Mouse (Mus musculus) embryonic facial prominence, embryonic 13.5 days (tissue): ENCODE results near the gene Serinc2. TPM values are rescaled to one million over a fixed set of nuclear protein-coding genes. Genes with fewer than 3 reads are reported as not detected.

ENCODE experiments used
- ATAC-seq: fragments of 200-750 bp; cut with Nextera tagmentation; 2 replicates; pipeline ENCODE4 v1.8.0; 2017; ENCODE audit warnings: low read depth; ENCODE audit not compliant: insufficient number of reproducible peaks, insufficient read depth, low FRiP score, low TSS enrichment
- H3K27ac ChIP-seq: fragments of 300-500 bp; sonication (generic); 2 replicates; pipeline ENCODE4 v1.5.1; 2015; ENCODE audit warnings: moderate library complexity, mild to moderate bottlenecking, inconsistent platforms
- H3K27me3 ChIP-seq: fragments of 300-500 bp; sonication (generic); 2 replicates; pipeline ENCODE4 v1.6.1; 2015; ENCODE audit warnings: mild to moderate bottlenecking, inconsistent platforms
- H3K36me3 ChIP-seq: fragments of 300-500 bp; sonication (generic); 2 replicates; pipeline ENCODE4 v1.6.1; 2015; ENCODE audit warnings: mild to moderate bottlenecking, inconsistent platforms
- H3K4me1 ChIP-seq: fragments of 300-500 bp; sonication (generic); 2 replicates; pipeline ENCODE4 v1.6.1; 2015; ENCODE audit warnings: inconsistent platforms
- H3K4me2 ChIP-seq: fragments of 300-500 bp; sonication (generic); 2 replicates; pipeline ENCODE4 v1.6.1; 2015; ENCODE audit warnings: moderate library complexity, mild to moderate bottlenecking, inconsistent platforms
- H3K4me3 ChIP-seq: fragments of 300-500 bp; sonication (generic); 2 replicates; pipeline ENCODE4 v1.5.1; 2015; ENCODE audit warnings: mild to moderate bottlenecking, inconsistent platforms
- H3K9ac ChIP-seq: fragments of 300-500 bp; sonication (generic); 2 replicates; pipeline ENCODE4 v1.6.1; 2015; ENCODE audit warnings: mild to moderate bottlenecking, inconsistent platforms
- H3K9me3 ChIP-seq: fragments of 300-500 bp; sonication (generic); 2 replicates; pipeline ENCODE4 v1.6.1; 2016; ENCODE audit warnings: inconsistent platforms
- WGBS: fragments of 180-500 bp; shearing (Covaris S2); methylation state at CpG from one replicate; pipeline ENCODE4 v1.1.7; 2015; ENCODE audit warnings: mixed read lengths; 5-methylcytosine and 5-hydroxymethylcytosine counted together
- polyA plus RNA-seq: library from polyadenylated mRNA; unstranded; fragments of >200 nt; fragmentation: Nextera tagmentation; extraction: Ambion mirVana; gene quantifications from 2 replicates; pipeline ENCODE4 v1.2.1, GENCODE M21; 2015

The Serinc2 gene
- polyA plus RNA-seq, 1 experiment from 2014 or later, result 150 TPM

GRCm38 (mm10) chr4:130296243-130296965 lies 17.4 kb upstream of the Serinc2 start:
- no peak for ATAC-seq
- Histone ChIP-seq H3K27ac (no peak overlapping the region), H3K4me2 (no peak overlapping the region), H3K4me1 (peaks cover 7% of the 10 kb centered on the region), H3K9ac (no peak overlapping the region), H3K4me3 (no peak overlapping the region), H3K36me3 (no peaks in the 10 kb centered on the region), H3K9me3 (no peaks in the 10 kb centered on the region), H3K27me3 (no peaks in the 10 kb centered on the region)
- 82% methylated on average over 13 of the region's 13 CpGs for WGBS

GRCm38 (mm10) chr4:130295047-130295745 lies 16.2 kb upstream of the Serinc2 start:
- no peak overlapping the region for H3K9ac ChIP-seq
- H3K4me2 ChIP-seq, result peak overlapping the region; percentile 7
- H3K9me3 ChIP-seq, result no peaks in the 10 kb centered on the region
- no peaks in the 10 kb centered on the region for H3K36me3 ChIP-seq
- no peaks in the 10 kb centered on the region for H3K27me3 ChIP-seq
- no peak overlapping the region for H3K4me3 ChIP-seq
- H3K4me1 ChIP-seq, result peaks cover 7% of the 10 kb centered on the region
- H3K27ac ChIP-seq, result no peak overlapping the region
- ATAC-seq, result no peak
- WGBS, result 49% methylated on average over 23 of the region's 23 CpGs

GRCm38 (mm10) chr4:130294513-130294912 lies 15.5 kb upstream of the Serinc2 start:
- 81% methylated on average over 8 of the region's 8 CpGs for WGBS
- no peaks in the 10 kb centered on the region for H3K27me3 ChIP-seq
- H3K4me2 ChIP-seq, result no peak overlapping the region
- no peaks in the 10 kb centered on the region for H3K9me3 ChIP-seq
- H3K9ac ChIP-seq, result no peak overlapping the region
- H3K36me3 ChIP-seq, result no peaks in the 10 kb centered on the region
- peaks cover 7% of the 10 kb centered on the region for H3K4me1 ChIP-seq
- 0 out of 2 replicates have a peak overlapping the region, but pooled peaks have one; percentile 0 for H3K27ac ChIP-seq
- H3K4me3 ChIP-seq, result no peak overlapping the region
- no peak for ATAC-seq

DNA sequence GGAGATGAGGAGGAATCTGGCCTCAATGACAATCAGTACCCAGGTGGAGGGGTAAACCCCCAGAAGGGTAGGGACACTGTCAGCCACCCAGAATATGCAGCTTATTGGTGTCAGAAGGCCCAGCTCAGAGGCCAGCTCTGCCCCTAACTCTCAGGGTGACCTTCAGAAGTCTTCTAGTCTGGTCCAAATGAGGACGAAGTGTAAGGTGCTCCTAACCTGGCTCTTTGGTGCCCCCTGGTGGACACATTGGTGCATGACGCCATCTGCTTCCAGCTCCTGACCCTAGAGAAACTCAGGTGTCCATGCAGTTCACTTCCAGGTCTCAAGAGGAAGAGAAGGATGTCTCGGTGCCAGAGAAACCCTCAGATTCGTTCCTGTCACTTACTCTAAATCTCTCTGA lies 13.3 kb upstream of the Serinc2 start:
- H3K4me3 ChIP-seq, result no peak overlapping the region
- H3K9ac ChIP-seq, result no peak overlapping the region
- no peak overlapping the region for H3K27ac ChIP-seq
- H3K27me3 ChIP-seq, result peaks cover 5% of the 10 kb centered on the region; the same call in 1 of the 2 replicates
- H3K9me3 ChIP-seq, result no peaks in the 10 kb centered on the region
- peaks cover 7% of the 10 kb centered on the region for H3K4me1 ChIP-seq
- H3K36me3 ChIP-seq, result no peaks in the 10 kb centered on the region
- no peak for ATAC-seq
- 3% methylated on average over 4 of the region's 4 CpGs for WGBS
- H3K4me2 ChIP-seq, result no peak overlapping the region

DNA sequence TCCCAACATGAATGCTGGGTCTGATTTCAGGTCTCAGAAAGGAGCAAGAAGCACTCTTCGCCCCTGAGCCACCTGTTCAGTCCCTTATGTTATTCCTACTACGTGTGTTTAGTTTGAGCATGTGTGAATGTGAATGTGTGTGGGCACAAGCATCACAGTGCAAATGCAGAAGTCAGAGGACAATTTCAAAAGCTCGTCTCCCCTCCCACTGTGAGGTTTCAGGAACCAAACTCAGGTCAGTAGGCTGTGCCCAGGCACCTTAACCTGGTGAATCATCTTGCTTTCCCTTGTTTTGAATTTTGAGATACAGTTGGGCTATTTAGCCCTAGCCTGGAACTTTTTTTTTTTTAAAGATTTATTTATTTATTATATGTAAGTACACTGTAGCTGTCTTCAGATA lies 10.8 kb upstream of the Serinc2 start:
- 79% methylated on average over 3 of the region's 3 CpGs for WGBS
- Histone ChIP-seq H3K27ac (no peak overlapping the region), H3K4me1 (no peaks in the 10 kb centered on the region), H3K9ac (no peak overlapping the region), H3K9me3 (no peaks in the 10 kb centered on the region), H3K4me3 (no peak overlapping the region), H3K27me3 (peaks cover 10% of the 10 kb centered on the region), H3K36me3 (no peaks in the 10 kb centered on the region), H3K4me2 (no peak overlapping the region)
- ATAC-seq, result no peak

DNA sequence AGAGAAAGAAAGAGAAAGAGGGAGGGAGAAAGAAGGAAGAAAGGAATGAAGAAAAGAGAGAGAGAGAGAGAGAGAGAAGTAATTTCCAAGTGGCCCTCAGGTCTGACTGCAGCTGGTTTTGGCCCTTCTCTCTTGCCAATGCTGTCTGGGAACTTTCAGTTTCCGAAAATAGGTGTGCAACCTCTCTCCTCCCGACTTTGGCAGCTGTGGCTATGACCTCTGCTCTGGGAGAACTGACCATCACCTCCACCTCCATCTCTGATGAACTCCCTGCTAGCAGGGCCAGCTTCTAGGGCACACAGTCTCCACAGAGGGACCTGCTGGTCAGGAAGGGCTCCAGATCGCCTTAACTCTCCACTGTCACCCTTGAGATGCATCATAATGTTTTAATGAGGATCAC lies 7.5 kb upstream of the Serinc2 start:
- no peak for ATAC-seq
- H3K4me1 ChIP-seq, result no peaks in the 10 kb centered on the region
- H3K9ac ChIP-seq, result no peak overlapping the region
- no peak overlapping the region for H3K27ac ChIP-seq
- no peak overlapping the region for H3K4me3 ChIP-seq
- peaks cover 16% of the 10 kb centered on the region for H3K27me3 ChIP-seq
- H3K4me2 ChIP-seq, result no peak overlapping the region
- H3K9me3 ChIP-seq, result no peaks in the 10 kb centered on the region
- no peaks in the 10 kb centered on the region for H3K36me3 ChIP-seq
- 40% methylated on average over 3 of the region's 3 CpGs for WGBS

DNA sequence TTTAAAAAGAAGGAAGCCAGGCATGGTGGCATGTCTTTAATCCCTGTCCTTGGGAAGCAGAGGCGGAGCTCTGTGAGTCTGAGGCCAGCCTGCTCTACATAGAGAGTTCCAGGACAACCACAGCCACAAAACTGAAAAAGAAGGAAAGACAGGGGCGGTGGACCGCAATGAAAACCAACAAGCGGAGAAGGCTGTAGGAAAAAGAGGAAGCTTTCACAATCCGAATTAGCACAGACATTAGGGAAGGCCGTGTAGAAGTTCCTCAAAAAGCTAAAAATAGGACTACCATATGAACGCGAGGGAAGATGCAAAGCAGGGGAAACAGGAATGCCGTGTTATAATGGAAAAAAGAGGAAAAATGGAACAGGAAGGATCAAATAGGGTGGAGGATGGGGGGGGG lies 4.8 kb upstream of the Serinc2 start:
- Histone ChIP-seq H3K36me3 (no peaks in the 10 kb centered on the region), H3K27me3 (peaks cover 16% of the 10 kb centered on the region), H3K9ac (no peak overlapping the region), H3K27ac (no peak overlapping the region), H3K9me3 (no peaks in the 10 kb centered on the region), H3K4me1 (no peaks in the 10 kb centered on the region), H3K4me3 (no peak overlapping the region), H3K4me2 (no peak overlapping the region)
- ATAC-seq, result no peak
- WGBS, result 84% methylated on average over 9 of the region's 9 CpGs

DNA sequence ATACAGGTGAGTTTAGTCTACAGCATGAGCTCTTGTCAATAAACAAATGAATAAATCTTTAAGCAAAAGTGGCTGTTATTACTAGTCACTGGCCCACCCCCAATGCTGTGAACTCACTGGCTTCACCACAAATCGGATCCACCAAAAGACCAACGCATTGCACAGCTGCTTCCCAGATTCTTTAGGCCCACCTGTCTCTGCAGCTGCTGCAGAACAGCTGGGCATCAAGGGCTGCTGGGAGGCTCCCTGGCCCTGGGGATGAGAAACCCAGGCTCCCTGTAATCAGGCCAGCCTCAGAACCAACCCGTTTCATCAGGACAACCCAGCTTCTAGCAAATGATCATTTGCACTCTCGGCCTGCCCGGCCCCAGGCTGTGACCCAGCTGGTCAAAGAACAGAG lies 3.9 kb upstream of the Serinc2 start:
- 64% methylated on average over 5 of the region's 5 CpGs for WGBS
- Histone ChIP-seq H3K4me2 (no peak overlapping the region), H3K9me3 (no peaks in the 10 kb centered on the region), H3K9ac (no peak overlapping the region), H3K4me3 (no peak overlapping the region), H3K36me3 (no peaks in the 10 kb centered on the region), H3K4me1 (no peaks in the 10 kb centered on the region), H3K27ac (no peak overlapping the region), H3K27me3 (peaks cover 15% of the 10 kb centered on the region)
- ATAC-seq, result no peak

GRCm38 (mm10) chr4:130276573-130277176 lies 2.3 kb downstream of the Serinc2 start:
- Histone ChIP-seq H3K4me1 (peaks cover 11% of the 10 kb centered on the region), H3K9ac (no peak overlapping the region)

GRCm38 (mm10) chr4:130275823-130276105 lies 3.2 kb downstream of the Serinc2 start:
- peak overlapping the region; percentile 82 for H3K4me3 ChIP-seq
- H3K9me3 ChIP-seq, result no peaks in the 10 kb centered on the region
- H3K27ac ChIP-seq, result no peak overlapping the region
- no peak for ATAC-seq
- WGBS, result 42% methylated on average over 5 of the region's 5 CpGs
- 0 out of 2 replicates have a peak, but pooled peaks cover 5% of the 10 kb centered on the region for H3K36me3 ChIP-seq
- peaks cover 11% of the 10 kb centered on the region for H3K4me1 ChIP-seq
- H3K9ac ChIP-seq, result peak overlapping the region; percentile 96
- peaks cover 7% of the 10 kb centered on the region for H3K27me3 ChIP-seq
- H3K4me2 ChIP-seq, result peak overlapping the region; percentile 71

More at GRCm38 (mm10) chr4:130276573-130277176, 2.3 kb downstream of the Serinc2 start:
- no peaks in the 10 kb centered on the region for H3K9me3 ChIP-seq
- H3K36me3 ChIP-seq, result no peaks in the 10 kb centered on the region
- H3K27me3 ChIP-seq, result peaks cover 8% of the 10 kb centered on the region
- H3K4me3 ChIP-seq, result no peak overlapping the region
- H3K27ac ChIP-seq, result no peak overlapping the region
- no peak for ATAC-seq
- no peak overlapping the region for H3K4me2 ChIP-seq
- WGBS, result 56% methylated on average over 7 of the region's 7 CpGs

GRCm38 (mm10) chr4:130275016-130275822 lies 3.8 kb downstream of the Serinc2 start:
- Histone ChIP-seq H3K36me3 (0 out of 2 replicates have a peak, but pooled peaks cover 9% of the 10 kb centered on the region), H3K9ac (peak overlapping the region; percentile 96), H3K27me3 (peaks cover 7% of the 10 kb centered on the region), H3K4me3 (peak overlapping the region; percentile 82), H3K4me2 (peak overlapping the region; percentile 71), H3K4me1 (peaks cover 11% of the 10 kb centered on the region), H3K27ac (peak overlapping the region; percentile 92), H3K9me3 (no peaks in the 10 kb centered on the region)
- WGBS, result under 1% methylated on average over 62 of the region's 62 CpGs
- ATAC-seq, result peak; percentile 38; the same call in 1 of the 2 replicates
